In genomic region chr6:87323381-87323780, GRCm38 (mm10) we compare ENCODE assay signal across 9 mouse cellular contexts. TPM values are rescaled to one million over a fixed set of nuclear protein-coding genes. Genes with fewer than 3 reads are reported as not detected.
DNase-seq lines count a peak whose midpoint lies in the region; ATAC-seq and TF ChIP-seq lines count a peak whose summit lies in the region.
"Had no signal": no experiment of that assay in that cellular context is flagged by ENCODE, and none has a peak within 500 bp of the region (broad histone marks: within the 10 kb centered on the region; RNA-seq: fewer than 3 reads in every experiment).

No protein-coding gene starts in this region.

- intact Hi-C loops in gastrocnemius, adult 2 months (cut with DNase I), result loop anchor here (1.0 kb wide), 1 partner anchor 222 kb away; no protein-coding TSS in a partner anchor
- intact Hi-C loops in gastrocnemius, postnatal 36 days (cut with DNase I), result loop anchor here (1.0 kb wide), 1 partner anchor 222 kb away; no protein-coding TSS in a partner anchor

- no peak overlapping the region for H3K4me3 ChIP-seq in gastrocnemius, adult 2 months
- H3K4me3 ChIP-seq: lung, embryonic 15.5 days had no signal

- peak; percentile 57; the same call in 1 of the 2 replicates for ATAC-seq in granulocyte monocyte progenitor cell, adult 5-6 weeks (replicated peaks; ENCODE audit: poor library complexity, severe bottlenecking)
- no peak for ATAC-seq in erythroid progenitor cell, adult 5-6 weeks (replicated peaks; ENCODE audit: low FRiP score, poor library complexity, severe bottlenecking)

- TF ChIP-seq CTCF in gastrocnemius, adult 2 months (IDR thresholded peaks at IDR 0.05), result peak; percentile 73

- H3K27ac ChIP-seq in gastrocnemius, adult 2 months, result peak overlapping the region; percentile 16; the same call in 1 of the 2 replicates
- H3K27ac ChIP-seq: lung, embryonic 15.5 days had no signal

- DNase-seq in gastrocnemius, adult 2 months, result peak; percentile 48
- no peak for DNase-seq in gastrocnemius, postnatal 36 days
- DNase-seq in testis, postnatal 10 days (ENCODE audit: low spot score), result peak; percentile 48
- DNase-seq in testis, postnatal 14 days (ENCODE audit: low spot score), result no peak
- peak; percentile 26 for DNase-seq in mesoderm, embryonic 11.5 days (ENCODE audit: low read depth, low spot score)
- no peak for DNase-seq in urinary bladder, postnatal 36 days (ENCODE audit: low spot score in 2 of 2)

RNA-seq across cellular contexts. Expression of gene Antxr1, which starts 12.2 kb away (rescaled TPM):
- total RNA-seq in gastrocnemius, adult 2 months (2021), result 10 to 100 TPM in 1 of 2 experiments, 1 to 10 TPM in 1; 6.2 to 15.9 TPM
- total RNA-seq in gastrocnemius, postnatal 36 days (2021), result 1 to 10 TPM; 8.6 to 9.5 TPM
- 0.85 and 1.7 TPM in 2 replicates for total RNA-seq in granulocyte monocyte progenitor cell, adult 5-6 weeks (2014; fragmentation: Nextera tagmentation)
- 0.10 and 0.78 TPM in 2 replicates for total RNA-seq in granulocyte monocyte progenitor cell, adult 5-6 weeks (2017)
- 1.7 and 5.0 TPM in 2 replicates for total RNA-seq in erythroid progenitor cell, adult 5-6 weeks (2015; ENCODE audit: low replicate concordance)
- 0.39 TPM in 1 of 2 replicates, not detected in the other for total RNA-seq in erythroid progenitor cell, adult 5-6 weeks (2017; ENCODE audit: low replicate concordance)

RNA-seq across cellular contexts. Expression of gene Gkn1, which starts 27.4 kb away (rescaled TPM):
- not detected for total RNA-seq in gastrocnemius, adult 2 months (2021)
- not detected for total RNA-seq in gastrocnemius, postnatal 36 days (2021)
- total RNA-seq in granulocyte monocyte progenitor cell, adult 5-6 weeks (2014; fragmentation: Nextera tagmentation), result not detected in 2 replicates
- total RNA-seq in granulocyte monocyte progenitor cell, adult 5-6 weeks (2017), result not detected in 2 replicates
- not detected in 2 replicates for total RNA-seq in erythroid progenitor cell, adult 5-6 weeks (2015; ENCODE audit: low replicate concordance)
- not detected in 2 replicates for total RNA-seq in erythroid progenitor cell, adult 5-6 weeks (2017; ENCODE audit: low replicate concordance)

RNA-seq across cellular contexts. Expression of gene Gkn2, which starts 49.8 kb away (rescaled TPM):
- total RNA-seq in gastrocnemius, adult 2 months (2021), result not detected
- not detected for total RNA-seq in gastrocnemius, postnatal 36 days (2021)
- not detected in 2 replicates for total RNA-seq in granulocyte monocyte progenitor cell, adult 5-6 weeks (2014; fragmentation: Nextera tagmentation)
- not detected in 2 replicates for total RNA-seq in granulocyte monocyte progenitor cell, adult 5-6 weeks (2017)
- not detected in 2 replicates for total RNA-seq in erythroid progenitor cell, adult 5-6 weeks (2015; ENCODE audit: low replicate concordance)
- total RNA-seq in erythroid progenitor cell, adult 5-6 weeks (2017; ENCODE audit: low replicate concordance), result not detected in 2 replicates

Comparison
In these comparisons a context has a peak if more than half of its experiments do, and no peak if none do; other contexts are left out.
1. DNase-seq: peak in gastrocnemius, adult 2 months (single experiment), testis, postnatal 10 days (single experiment) and mesoderm, embryonic 11.5 days (single experiment); none in gastrocnemius, postnatal 36 days (0 of 2), testis, postnatal 14 days (single experiment) and urinary bladder, postnatal 36 days (0 of 2).